Mouse (Mus musculus): Measurements from ENCODE around the gene Sdc4.
A peak's percentile ranks its signal among the peaks of the same experiment; 100 is the strongest.

The Sdc4 gene

GRCm38 (mm10) chr2:164431676-164432465 lies 11.8 kb downstream of the Sdc4 start:
- no peak for DNase-seq (ENCODE audit: low read depth, low spot score)

DNA sequence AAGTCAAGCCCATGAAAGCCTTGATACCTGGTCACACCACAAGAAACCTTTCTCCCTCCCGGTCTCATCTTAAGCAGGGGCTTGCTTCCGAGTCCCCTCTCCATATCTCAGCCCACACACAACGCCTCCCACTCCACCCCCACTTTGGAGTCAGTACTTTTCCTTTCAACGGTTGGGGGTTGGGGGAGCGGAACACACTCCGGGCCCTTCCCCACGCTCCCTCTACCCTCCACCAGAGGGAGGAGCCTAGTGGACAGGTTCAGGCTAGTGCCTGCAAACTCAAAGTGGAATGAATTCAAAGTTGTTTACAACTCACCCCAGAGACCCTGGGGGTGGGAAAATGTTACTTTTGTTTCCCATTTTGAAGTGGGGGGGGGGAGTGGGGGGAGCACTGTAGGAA lies 13.0 kb downstream of the Sdc4 start:
- peak; percentile 91 for DNase-seq (ENCODE audit: low read depth, low spot score)

DNA sequence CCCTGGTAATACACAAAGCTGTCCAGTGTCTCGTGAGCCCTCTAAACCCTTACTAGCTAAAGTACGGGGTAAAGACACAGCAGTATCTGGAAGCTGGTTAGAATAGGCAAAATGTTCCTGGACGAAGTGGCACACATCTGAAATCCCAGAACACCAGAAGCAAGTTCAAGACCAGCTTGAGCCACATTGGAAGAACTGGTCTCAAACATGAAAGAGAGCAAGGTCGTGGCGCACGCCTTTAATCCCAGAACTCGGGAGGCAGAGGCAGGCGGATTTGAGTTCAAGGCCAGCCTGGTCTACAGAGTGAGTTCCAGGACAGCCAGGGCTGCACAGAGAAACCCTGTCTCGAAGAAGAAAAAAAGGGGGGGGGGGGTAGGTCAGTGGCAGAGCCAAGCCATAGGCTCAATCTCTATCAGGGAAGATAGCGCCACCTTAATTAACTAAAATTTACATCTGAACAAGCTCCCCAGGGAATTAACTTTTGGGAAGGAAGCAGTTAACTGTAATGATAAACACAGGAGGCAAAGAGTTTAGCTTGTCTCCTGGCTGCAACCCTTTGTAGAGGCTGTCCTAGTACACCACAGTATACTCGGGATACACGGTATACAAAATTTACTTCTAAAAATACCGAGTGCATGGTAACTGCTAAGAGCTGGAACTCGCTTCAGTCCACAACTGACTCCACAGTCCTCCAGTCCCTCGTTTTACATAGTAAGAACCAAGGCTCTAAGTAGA lies 13.6 kb downstream of the Sdc4 start:
- DNase-seq (ENCODE audit: low read depth, low spot score), result peak; percentile 87

- DNase-seq (ENCODE audit: low read depth, low spot score), result peak; percentile 70
Measured at GRCm38 (mm10) chr2:164428451-164428850, 15.2 kb downstream of the Sdc4 start.

GRCm38 (mm10) chr2:164426952-164427351 lies 16.7 kb downstream of the Sdc4 start:
- no peak for DNase-seq (ENCODE audit: low read depth, low spot score)

DNA sequence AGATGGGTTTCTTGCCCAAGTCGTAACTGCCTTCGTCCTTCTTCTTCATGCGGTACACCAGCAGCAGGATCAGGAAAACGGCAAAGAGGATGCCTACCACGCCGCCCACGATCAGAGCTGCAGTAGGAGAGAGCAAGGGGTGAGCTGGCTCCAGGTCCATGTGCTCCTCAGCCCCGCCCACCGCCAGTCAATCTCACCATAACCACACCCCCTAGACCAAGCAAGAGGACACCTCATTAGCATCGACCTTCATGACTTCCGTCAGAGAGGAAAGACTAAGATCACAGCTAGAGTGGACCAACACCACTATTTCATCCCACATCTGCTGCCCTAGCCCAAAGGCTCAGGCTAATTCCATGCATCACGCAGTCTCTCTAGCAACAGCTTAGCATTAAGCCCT lies 17.6 kb downstream of the Sdc4 start:
- DNase-seq (ENCODE audit: low read depth, low spot score), result peak; percentile 89

GRCm38 (mm10) chr2:164425401-164425800 lies 18.3 kb downstream of the Sdc4 start:
- DNase-seq (ENCODE audit: low read depth, low spot score), result no peak

GRCm38 (mm10) chr2:164424406-164424805 lies 19.3 kb downstream of the Sdc4 start:
- no peak for DNase-seq (ENCODE audit: low read depth, low spot score)

- DNase-seq (ENCODE audit: low read depth, low spot score), result no peak
Measured at GRCm38 (mm10) chr2:164423464-164423863, 20.2 kb downstream of the Sdc4 start.

GRCm38 (mm10) chr2:164422675-164423393 lies 20.9 kb downstream of the Sdc4 start:
- DNase-seq (ENCODE audit: low read depth, low spot score), result no peak

DNA sequence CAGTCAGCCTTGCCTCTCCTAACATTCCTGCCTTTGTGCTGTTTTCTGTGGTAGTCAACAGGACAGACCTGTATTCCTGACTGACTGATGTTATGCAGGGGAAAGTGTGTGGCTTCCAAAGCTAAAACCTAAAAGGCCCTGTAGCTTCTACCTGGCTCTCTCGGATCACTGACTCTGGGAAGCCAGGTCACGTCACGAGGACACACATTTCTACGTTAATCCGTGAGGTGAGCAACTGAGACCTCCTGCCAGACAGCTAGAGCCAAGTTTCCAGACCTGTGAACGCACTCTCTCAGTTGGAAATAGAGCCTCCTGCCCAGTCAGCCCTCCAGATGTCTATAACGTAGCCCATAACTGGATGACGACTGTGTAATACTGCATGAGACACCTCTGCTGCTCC lies 21.7 kb downstream of the Sdc4 start:
- no peak for DNase-seq (ENCODE audit: low read depth, low spot score)

DNA sequence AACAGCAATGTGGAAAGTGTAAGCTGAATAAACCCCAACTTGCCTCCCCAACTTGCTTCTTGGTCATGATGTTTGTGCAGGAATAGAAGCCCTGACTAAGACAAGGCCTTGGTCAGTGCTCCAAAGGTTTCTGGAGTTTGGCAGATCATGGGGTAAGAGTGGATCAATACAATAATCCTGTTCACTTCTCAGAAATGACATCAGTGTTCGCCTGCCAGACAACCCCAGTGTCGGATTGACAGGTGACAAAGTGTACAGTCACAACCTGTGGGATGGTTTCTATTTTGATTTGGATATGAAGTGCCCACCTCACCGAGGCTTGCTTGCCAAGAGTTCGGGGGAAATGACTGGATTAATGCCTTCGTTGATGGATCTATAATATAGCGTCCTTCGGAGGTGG lies 22.4 kb downstream of the Sdc4 start:
- DNase-seq (ENCODE audit: low read depth, low spot score), result no peak

DNA sequence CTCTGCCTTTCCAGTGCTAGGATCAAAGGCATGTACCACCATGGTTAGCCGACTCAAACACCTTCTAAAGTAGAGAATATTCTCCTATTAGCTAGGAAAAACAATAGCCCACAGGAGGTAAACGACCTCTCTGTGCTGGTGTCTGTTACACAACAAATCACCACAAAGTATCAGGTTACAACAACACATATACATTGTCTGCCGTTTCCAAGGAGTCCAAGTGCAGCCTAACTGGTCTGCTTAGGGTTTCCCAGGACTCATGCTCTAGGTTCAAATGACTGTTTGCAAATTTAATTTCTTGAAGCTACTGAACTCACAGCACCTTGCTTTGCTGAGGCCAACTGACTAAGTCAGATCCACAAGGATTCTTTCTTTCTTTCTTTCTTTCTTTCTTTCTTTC lies 24.2 kb downstream of the Sdc4 start:
- DNase-seq (ENCODE audit: low read depth, low spot score), result peak; percentile 67

GRCm38 (mm10) chr2:164418308-164418875 lies 25.3 kb downstream of the Sdc4 start:
- no peak for DNase-seq (ENCODE audit: low read depth, low spot score)

DNA sequence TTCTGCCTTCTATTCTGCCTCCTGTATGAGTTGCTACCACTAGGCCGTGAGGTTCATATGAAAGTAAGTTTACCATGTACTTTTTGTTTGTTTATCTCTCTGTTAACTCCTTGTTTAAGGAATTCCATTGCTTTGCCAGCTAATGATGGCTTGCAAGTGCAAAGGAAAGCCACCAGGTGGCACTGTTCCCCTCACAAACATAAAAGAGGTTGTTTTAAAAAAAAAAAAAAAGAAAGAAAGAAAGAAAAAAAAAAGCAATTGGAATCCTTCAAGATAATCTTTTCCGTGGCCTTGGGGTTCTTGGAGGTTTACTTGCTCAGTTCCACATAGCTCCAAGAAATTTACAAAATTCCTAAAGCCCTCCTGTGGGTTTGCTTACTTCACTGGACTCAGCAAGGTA lies 26.5 kb downstream of the Sdc4 start:
- peak; percentile 63 for DNase-seq (ENCODE audit: low read depth, low spot score)

- DNase-seq (ENCODE audit: low read depth, low spot score), result no peak
Measured at GRCm38 (mm10) chr2:164414581-164414980, 29.1 kb downstream of the Sdc4 start.

DNA sequence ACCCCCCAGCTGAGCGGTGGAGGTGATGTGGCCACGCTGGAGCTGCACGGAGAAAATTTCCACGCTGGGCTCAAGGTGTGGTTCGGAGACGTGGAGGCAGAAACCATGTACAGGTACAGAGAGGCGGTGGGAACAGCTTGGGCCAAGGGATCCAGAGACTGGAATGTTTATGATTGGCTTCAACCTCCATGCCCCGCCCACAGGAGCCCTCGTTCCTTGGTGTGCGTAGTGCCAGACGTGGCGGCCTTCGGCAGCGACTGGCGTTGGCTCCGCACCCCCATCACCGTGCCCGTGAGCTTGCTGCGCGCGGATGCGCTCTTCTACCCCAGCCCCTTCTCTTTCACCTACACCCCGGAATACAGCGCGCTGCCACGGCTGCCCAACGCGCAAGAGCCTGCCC lies 29.5 kb downstream of the Sdc4 start:
- DNase-seq (ENCODE audit: low read depth, low spot score), result peak; percentile 79

DNA sequence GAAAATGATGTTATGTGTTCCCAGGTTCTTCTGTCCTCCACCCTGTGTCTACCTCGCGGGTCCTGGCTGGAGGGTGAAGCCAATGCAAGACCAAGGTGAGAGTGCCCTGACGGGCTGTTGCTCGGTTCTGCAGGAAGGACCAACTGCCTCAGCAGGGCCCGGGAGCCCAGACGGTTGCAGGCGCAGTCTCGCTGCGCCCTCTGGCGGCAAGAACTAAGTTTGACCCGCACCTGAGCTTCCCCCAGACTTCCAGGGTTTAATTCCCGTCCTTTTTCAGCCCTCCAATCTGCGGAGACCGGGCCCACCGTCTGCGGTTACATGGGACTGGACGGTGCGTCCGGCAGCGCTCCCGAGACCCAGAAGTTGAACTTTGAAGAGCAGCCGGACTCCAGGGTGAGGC lies 36.0 kb downstream of the Sdc4 start:
- peak; percentile 78 for DNase-seq (ENCODE audit: low read depth, low spot score)

DNA sequence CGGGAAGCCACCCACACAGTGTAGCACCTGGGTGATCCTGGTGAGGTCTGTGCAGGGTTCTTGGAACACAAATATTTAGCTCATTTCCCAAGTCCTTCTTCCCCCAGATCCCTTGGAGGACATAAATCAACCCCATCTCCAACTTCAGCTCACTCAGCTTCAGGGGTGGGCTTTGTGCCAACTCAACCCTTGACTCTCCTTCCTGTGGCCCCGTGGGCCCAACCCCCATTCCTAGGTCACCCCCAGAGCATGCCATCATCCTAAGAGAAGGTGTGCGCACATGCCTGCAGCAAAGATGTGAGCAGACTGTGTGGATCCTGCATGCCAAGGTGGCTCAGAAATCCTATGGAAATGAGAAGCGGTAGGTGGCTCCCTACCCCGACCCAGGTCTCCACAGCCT lies 38.2 kb downstream of the Sdc4 start:
- DNase-seq (ENCODE audit: low read depth, low spot score), result no peak

- no peak for DNase-seq (ENCODE audit: low read depth, low spot score)
Measured at GRCm38 (mm10) chr2:164405060-164405459, 38.6 kb downstream of the Sdc4 start, which contains the start of gene Matn4. Matn4 (minus strand) TSS chr2:164405160.

- DNase-seq (ENCODE audit: low read depth, low spot score), result no peak
Measured at GRCm38 (mm10) chr2:164404082-164404990, 39.4 kb downstream of the Sdc4 start.

Data from R1 (cell line).